Mouse (Mus musculus): ENCODE measurements around the gene Fev. TPM values are rescaled to one million over a fixed set of nuclear protein-coding genes. Genes with fewer than 3 reads are reported as not detected.

Gene Fev
- polyA plus RNA-seq, 1 experiment from 2014 or later: 5.8 TPM

DNA sequence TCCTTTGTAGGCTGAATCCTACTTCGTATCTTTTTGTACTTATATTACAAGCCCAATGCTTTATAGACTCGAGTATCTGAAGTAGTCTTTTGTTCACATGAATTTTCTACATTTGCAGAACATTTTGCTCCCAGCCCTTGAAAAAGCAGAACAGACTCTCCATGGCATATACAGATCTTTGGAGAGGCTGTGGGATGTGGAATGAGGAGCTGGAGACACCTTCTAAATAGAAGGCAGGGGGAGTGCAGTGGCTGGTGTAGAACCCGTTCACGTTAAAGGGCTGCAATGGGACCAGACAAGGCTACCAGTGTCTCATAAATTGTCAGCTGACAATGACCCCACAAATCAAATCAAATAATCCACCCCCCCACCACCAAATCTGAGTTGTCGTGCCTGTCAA lies 36.3 kb downstream of the Fev start:
- Histone ChIP-seq H3K9me3 (ENCODE audit: control insufficient read depth, low read length) (no peaks in the 10 kb centered on the region), H3K4me3 (replicated peaks; ENCODE audit: low read length) (no peak overlapping the region), H3K27me3 (ENCODE audit: control insufficient read depth, insufficient read depth, low read length) (no peaks in the 10 kb centered on the region), H3K4me2 (replicated peaks) (no peak overlapping the region), H3K36me3 (replicated peaks; ENCODE audit: control insufficient read depth, insufficient read depth) (no peaks in the 10 kb centered on the region), H3K4me1 (replicated peaks; ENCODE audit: control insufficient read depth, insufficient read depth, low read length) (peaks cover 4% of the 10 kb centered on the region), H3K9ac (no peak overlapping the region), H3K27ac (no peak overlapping the region)
- ATAC-seq (ENCODE audit: low FRiP score): no peak
- no peak for DNase-seq (ENCODE audit: low spot score)
- 66% methylated on average over 5 of the region's 5 CpGs for WGBS

DNA sequence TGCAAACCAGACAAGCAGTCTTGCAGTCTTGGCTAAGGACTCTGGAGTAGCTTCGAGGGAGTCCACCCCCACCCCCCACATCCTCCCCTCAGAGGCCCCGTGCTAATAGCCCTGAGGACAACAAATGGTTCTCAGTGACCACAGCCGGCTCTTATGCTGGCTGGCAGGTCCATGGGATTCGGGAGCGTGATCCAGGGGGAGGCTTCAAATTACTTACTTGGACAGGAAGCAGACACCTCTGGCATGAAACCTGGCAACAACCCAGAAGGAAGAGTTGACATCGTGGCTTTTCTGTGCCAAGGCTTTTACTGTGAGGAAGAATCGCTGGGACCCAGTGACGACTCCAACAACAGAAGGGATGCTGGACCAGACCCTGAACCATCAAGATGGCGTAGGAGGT lies 38.9 kb downstream of the Fev start:
- Histone ChIP-seq H3K36me3 (replicated peaks; ENCODE audit: control insufficient read depth, insufficient read depth) (no peaks in the 10 kb centered on the region), H3K9me3 (ENCODE audit: control insufficient read depth, low read length) (no peaks in the 10 kb centered on the region), H3K4me3 (replicated peaks; ENCODE audit: low read length) (no peak overlapping the region), H3K4me1 (replicated peaks; ENCODE audit: control insufficient read depth, insufficient read depth, low read length) (no peaks in the 10 kb centered on the region; the same call in 1 of the 2 replicates), H3K4me2 (replicated peaks) (no peak overlapping the region), H3K27ac (no peak overlapping the region), H3K27me3 (ENCODE audit: control insufficient read depth, insufficient read depth, low read length) (no peaks in the 10 kb centered on the region), H3K9ac (no peak overlapping the region)
- 55% methylated on average over 9 of the region's 9 CpGs for WGBS
- DNase-seq (ENCODE audit: low spot score) (no peak), ATAC-seq (ENCODE audit: low FRiP score) (no peak)

- no peak overlapping the region for H3K4me3 ChIP-seq (replicated peaks; ENCODE audit: low read length)
- H3K9ac ChIP-seq: no peak overlapping the region
- H3K27ac ChIP-seq: no peak overlapping the region
- ATAC-seq (ENCODE audit: low FRiP score) (no peak), DNase-seq (ENCODE audit: low spot score) (no peak)
- no peaks in the 10 kb centered on the region for H3K27me3 ChIP-seq (ENCODE audit: control insufficient read depth, insufficient read depth, low read length)
- no peaks in the 10 kb centered on the region for H3K9me3 ChIP-seq (ENCODE audit: control insufficient read depth, low read length)
- no peaks in the 10 kb centered on the region for H3K36me3 ChIP-seq (replicated peaks; ENCODE audit: control insufficient read depth, insufficient read depth)
- no peak overlapping the region for H3K4me2 ChIP-seq (replicated peaks)
- 88% methylated on average over 5 of the region's 5 CpGs for WGBS
- H3K4me1 ChIP-seq (replicated peaks; ENCODE audit: control insufficient read depth, insufficient read depth, low read length): no peaks in the 10 kb centered on the region
These were observed 42.1 kb downstream of the Fev start for GRCm38 (mm10) chr1:74843090-74843489.

GRCm38 (mm10) chr1:74833255-74833654 lies 52.0 kb downstream of the Fev start:
- H3K27me3 ChIP-seq (ENCODE audit: control insufficient read depth, insufficient read depth, low read length): no peaks in the 10 kb centered on the region
- no peak overlapping the region for H3K4me2 ChIP-seq (replicated peaks)
- no peak for ATAC-seq (ENCODE audit: low FRiP score)
- H3K36me3 ChIP-seq (replicated peaks; ENCODE audit: control insufficient read depth, insufficient read depth): no peaks in the 10 kb centered on the region
- no peak overlapping the region for H3K9ac ChIP-seq
- WGBS: 87% methylated on average over 3 of the region's 3 CpGs
- no peaks in the 10 kb centered on the region for H3K4me1 ChIP-seq (replicated peaks; ENCODE audit: control insufficient read depth, insufficient read depth, low read length)
- H3K9me3 ChIP-seq (ENCODE audit: control insufficient read depth, low read length): no peaks in the 10 kb centered on the region
- no peak overlapping the region for H3K4me3 ChIP-seq (replicated peaks; ENCODE audit: low read length)
- H3K27ac ChIP-seq: no peak overlapping the region
- DNase-seq (ENCODE audit: low spot score): no peak

MicroRNAs encoded within 50 kb of the gene (microRNA counts, 519-probe panel; counts per million panel counts)
- not detected for microRNA mmu-miR-375

Small RNA genes lying within 50 kb of the gene (microRNA-seq; reads per million reads assigned to microRNA genes)
- 607 reads per million, percentile 73 among the genes with 10 or more reads in this experiment for gene Mir375

Other genes starting within 250 kb of the Fev start
- 12.1 and 14.7 TPM in 2 replicates for gene Ttll4, start 223.7 kb downstream of the Fev start, polyA plus RNA-seq (2014; fragmentation: Nextera tagmentation; extraction: Ambion mirVana)
- gene Cyp27a1, start 171.8 kb downstream of the Fev start, polyA plus RNA-seq (2014; fragmentation: Nextera tagmentation; extraction: Ambion mirVana): 1.9 and 3.2 TPM in 2 replicates
- not detected in 2 replicates for gene Prkag3, start 136.2 kb downstream of the Fev start, polyA plus RNA-seq (2014; fragmentation: Nextera tagmentation; extraction: Ambion mirVana)
- gene Wnt6, start 113.5 kb downstream of the Fev start, polyA plus RNA-seq (2014; fragmentation: Nextera tagmentation; extraction: Ambion mirVana): 4.4 TPM in 2 replicates
- gene Wnt10a, start 93.9 kb downstream of the Fev start, polyA plus RNA-seq (2014; fragmentation: Nextera tagmentation; extraction: Ambion mirVana): 0.13 and 0.21 TPM in 2 replicates
- 23.3 and 27.4 TPM in 2 replicates for gene Cdk5r2, start 30.5 kb downstream of the Fev start, polyA plus RNA-seq (2014; fragmentation: Nextera tagmentation; extraction: Ambion mirVana)
- 2.0 and 2.1 TPM in 2 replicates for gene Cryba2, start 7.7 kb upstream of the Fev start, polyA plus RNA-seq (2014; fragmentation: Nextera tagmentation; extraction: Ambion mirVana)
- 1.2 and 1.4 TPM in 2 replicates for gene Cfap65, start 50.2 kb upstream of the Fev start, polyA plus RNA-seq (2014; fragmentation: Nextera tagmentation; extraction: Ambion mirVana)
- 0.32 and 0.35 TPM in 2 replicates for gene Ihh, start 66.3 kb upstream of the Fev start, polyA plus RNA-seq (2014; fragmentation: Nextera tagmentation; extraction: Ambion mirVana)
- 6.8 and 7.5 TPM in 2 replicates for gene Nhej1, start 239.8 kb upstream of the Fev start, polyA plus RNA-seq (2014; fragmentation: Nextera tagmentation; extraction: Ambion mirVana)
- not detected in 2 replicates for gene Slc23a3, start 248.5 kb upstream of the Fev start, polyA plus RNA-seq (2014; fragmentation: Nextera tagmentation; extraction: Ambion mirVana)

All from hindbrain, embryonic 14.5 days (tissue).